Mouse (Mus musculus) brain, adult 10 weeks (tissue): ENCODE measurements around the gene Top2a. TPM values are rescaled to one million over a fixed set of nuclear protein-coding genes. Genes with fewer than 3 reads are reported as not detected.

ENCODE experiments used
- polyA plus RNA-seq: library from polyadenylated mRNA; stranded (reverse); fragments of 350-450 nt; fragmentation: Illumina TruSeq; extraction: RNeasy Lipid Tissue Mini Kit (QIAGEN cat#74804); gene quantifications from one replicate; pipeline ENCODE4 v1.2.3, GENCODE M21; 2015; ENCODE audit warnings: low read depth, low replicate concordance

Gene Top2a
- polyA plus RNA-seq, result 0.95 TPM

GRCm38 (mm10) chr11:99023500-99024467 lies at the start of gene Top2a:
Gene Top2a (minus strand): TSS chr11:99024189.

GRCm38 (mm10) chr11:99041051-99041729 lies 17.2 kb upstream of the Top2a start, which contains the start of gene Igfbp4:
Gene Igfbp4 (plus strand): TSS chr11:99041244.

DNA sequence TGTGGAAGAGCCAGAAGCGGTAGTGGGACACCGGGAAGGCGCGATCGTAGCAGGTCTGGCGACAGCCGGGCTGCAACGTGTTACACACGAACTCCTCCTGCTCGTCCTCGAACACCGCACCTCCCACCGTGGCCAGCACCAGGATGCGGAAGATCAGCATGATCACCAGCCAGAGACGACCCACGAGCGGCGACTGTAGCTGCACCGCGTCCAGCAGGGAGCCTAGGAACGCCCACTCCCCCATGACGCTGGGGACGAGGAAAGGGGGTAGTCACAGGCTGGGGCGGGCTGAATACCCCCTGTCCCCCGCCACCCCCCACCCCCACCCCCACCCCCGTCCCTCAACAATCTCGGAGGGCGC lies 41.2 kb downstream of the Top2a start, which contains the start of gene Gjd3:
Gene Gjd3, minus strand, starts transcription at position 244 of the 361 bp plus-strand sequence.

Other genes starting within 250 kb of the Top2a start
- gene Nr1d1, start 248.9 kb downstream of the Top2a start, polyA plus RNA-seq, result 59.3 TPM
- gene Msl1, start 228.7 kb downstream of the Top2a start, polyA plus RNA-seq, result 117 TPM
- 37.6 TPM for gene Casc3, start 219.3 kb downstream of the Top2a start, polyA plus RNA-seq
- gene Rapgefl1, start 187.4 kb downstream of the Top2a start, polyA plus RNA-seq, result 89.1 TPM
- 28.1 TPM for gene Wipf2, start 160.6 kb downstream of the Top2a start, polyA plus RNA-seq
- gene Cdc6, start 116.4 kb downstream of the Top2a start, polyA plus RNA-seq, result 0.74 TPM
- 7.5 TPM for gene Rara, start 96.4 kb downstream of the Top2a start, polyA plus RNA-seq
- not detected for gene Gjd3, start 41.2 kb downstream of the Top2a start, polyA plus RNA-seq
- 75.5 TPM for gene Igfbp4, start 17.1 kb upstream of the Top2a start, polyA plus RNA-seq
- 0.18 TPM for gene Tns4, start 65.1 kb upstream of the Top2a start, polyA plus RNA-seq
- not detected for gene Ccr7, start 130.9 kb upstream of the Top2a start, polyA plus RNA-seq
- gene Smarce1, start 206.8 kb upstream of the Top2a start, polyA plus RNA-seq, result 77.0 TPM
- gene Krt222, start 219.9 kb upstream of the Top2a start, polyA plus RNA-seq, result 54.3 TPM